Mouse (Mus musculus): ENCODE measurements at regions not wholly inside any gene's neighbourhood (a gene's known extent, or its start where the extent isn't known, plus 50 kb on each side); places are given as distances from the start of the nearest gene placed in this dataset.

DNA sequence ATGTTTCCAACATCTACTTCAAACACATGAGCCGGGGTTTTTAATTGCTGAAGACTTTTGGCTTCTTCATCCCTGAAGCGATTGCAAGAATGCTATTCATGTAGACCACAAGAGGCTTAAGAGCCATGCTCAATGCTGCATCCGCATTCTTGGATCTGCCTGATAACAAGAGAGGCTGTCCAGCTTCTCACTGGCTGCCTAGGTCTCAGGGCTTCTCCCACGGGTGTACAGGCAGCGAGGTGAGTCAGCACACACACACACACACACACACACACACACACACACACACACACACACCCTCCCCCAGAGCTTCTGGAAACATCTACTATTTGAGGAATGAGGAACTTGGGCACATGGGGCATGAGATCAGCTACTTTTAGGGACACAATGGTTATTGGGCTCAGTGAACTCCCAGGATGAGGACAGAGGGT lies 261.1 kb downstream of the Tgfb2 start:
- DNase-seq (ENCODE audit: low read depth, low spot score) = no peak

DNA sequence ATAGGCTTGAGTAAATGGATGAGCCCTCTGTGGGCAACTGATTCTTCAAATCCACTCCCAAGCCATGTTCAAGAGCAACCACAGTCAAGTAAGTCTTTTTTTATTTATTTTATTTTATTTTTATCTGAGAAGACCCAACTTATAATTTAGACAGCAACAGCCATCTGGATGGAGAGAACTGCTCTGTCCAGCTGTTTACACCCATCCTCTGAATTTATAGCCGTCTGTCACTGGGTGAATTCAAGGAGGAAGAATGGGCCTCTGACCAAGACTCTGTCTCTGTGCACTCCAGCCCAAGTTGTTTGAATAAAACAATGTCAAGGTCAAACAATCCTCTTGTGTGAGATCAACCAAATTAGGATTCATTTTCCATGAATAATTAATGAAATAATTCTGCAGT lies 263.6 kb downstream of the Tgfb2 start:
- no peak for DNase-seq (ENCODE audit: low read depth, low spot score)

- DNase-seq (ENCODE audit: low read depth, low spot score) = no peak
These were observed 270.3 kb downstream of the Tgfb2 start for GRCm38 (mm10) chr1:186435336-186435972.

DNA sequence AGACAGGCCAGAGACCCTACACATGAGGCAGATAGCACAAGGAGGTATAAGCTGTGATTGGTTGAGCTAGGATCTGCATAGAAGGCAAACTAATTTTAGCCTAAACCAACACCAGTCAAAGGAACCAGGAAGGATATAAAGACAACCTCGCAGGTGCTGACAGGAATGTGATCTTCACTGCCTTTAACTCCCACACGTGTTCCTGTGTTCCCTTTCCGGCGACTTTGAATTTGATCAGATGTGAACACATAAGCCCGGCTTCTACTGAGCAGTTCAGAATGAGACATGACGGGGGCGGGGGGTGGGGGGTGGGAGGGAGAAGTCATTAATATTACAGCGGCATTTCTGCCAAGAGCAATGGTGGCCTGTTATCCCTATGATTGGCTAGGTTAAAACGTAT lies 271.0 kb downstream of the Tgfb2 start:
- no peak for DNase-seq (ENCODE audit: low read depth, low spot score)

DNA sequence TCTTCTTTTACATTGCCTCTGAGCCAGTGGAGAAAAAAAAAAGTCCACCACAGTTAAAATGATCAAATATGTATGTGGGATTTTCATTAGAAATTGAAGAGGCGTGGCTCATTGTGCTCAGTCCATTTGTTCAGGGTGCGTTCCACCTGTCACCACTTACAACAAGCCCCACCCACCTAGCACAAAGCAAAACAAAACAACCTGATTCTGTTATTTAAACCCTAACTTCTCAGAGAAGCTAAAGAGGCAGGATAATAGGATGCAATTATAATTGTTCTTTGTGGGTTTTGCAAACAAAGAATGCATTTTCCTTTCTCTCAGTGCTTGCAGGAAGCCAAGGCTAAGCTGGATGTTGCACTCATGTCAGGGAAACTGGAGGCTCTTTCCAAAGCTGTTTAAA lies 271.8 kb downstream of the Tgfb2 start:
- no peak for DNase-seq (ENCODE audit: low read depth, low spot score)

DNA sequence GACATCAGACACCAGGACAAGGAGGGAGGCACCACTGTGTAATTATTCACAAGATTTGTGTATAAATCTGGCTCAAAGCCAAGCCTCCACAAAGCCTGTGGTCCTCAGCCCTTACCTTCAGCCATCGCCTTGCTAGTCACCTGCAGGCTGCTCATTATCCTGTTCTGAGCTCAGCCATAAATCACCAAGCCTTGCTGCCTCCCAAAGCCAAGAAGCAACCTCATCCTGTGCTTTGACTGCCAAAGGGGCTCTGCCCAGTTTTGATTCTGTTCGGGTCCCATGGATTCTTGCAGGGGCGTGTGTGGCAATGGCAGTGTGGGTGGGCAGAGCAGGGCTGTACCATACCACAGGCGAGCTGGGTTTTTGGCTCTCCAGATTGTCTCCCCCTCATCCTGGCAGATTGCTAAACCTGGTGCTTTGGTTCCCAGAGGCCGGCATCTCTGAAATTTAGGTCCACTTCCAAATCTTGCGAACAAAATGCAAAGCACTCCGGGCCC lies 272.6 kb downstream of the Tgfb2 start:
- no peak for DNase-seq (ENCODE audit: low read depth, low spot score)

DNA sequence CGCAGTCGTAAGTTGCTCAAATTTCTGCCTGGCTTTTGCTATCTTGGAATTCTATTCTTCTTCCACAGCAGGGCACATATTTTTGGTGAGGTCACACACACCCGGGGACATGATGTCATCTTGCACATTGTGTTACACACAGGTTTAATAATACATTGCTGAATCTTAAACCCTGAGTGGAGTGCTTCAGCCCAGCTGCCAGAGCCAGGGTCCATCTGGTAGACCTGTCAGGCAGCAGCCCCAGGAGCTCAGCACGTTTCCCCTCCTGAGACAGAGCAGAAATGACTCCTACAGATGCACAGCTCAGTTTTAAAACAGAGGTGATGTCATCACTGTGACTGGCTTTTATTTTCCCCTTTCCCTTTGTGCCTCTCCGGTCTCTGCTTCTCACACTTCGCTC lies 280.4 kb downstream of the Tgfb2 start:
- no peak for DNase-seq (ENCODE audit: low read depth, low spot score)

- DNase-seq (ENCODE audit: low read depth, low spot score) = no peak
These were observed 281.7 kb downstream of the Tgfb2 start for GRCm38 (mm10) chr1:186424084-186424483.

DNA sequence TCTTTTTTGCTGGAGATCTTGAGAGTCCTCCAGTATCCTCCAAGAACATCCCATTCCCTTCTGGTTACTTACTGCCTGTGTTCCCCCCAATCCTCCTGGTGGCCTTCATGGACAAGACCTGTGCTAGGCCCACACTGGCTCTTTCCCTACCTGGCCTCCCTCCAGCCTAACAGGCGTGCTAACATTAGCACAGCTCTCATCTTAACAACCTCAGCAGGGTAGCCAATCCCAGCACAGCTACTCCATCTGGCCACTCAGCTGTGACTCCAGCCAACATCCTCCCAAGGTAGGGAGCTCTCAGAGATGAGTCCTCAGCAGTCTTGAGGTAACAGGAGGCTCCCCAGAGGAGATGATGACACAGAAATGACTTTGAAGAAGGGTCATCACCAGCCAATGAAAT lies 288.7 kb downstream of the Tgfb2 start:
- no peak for DNase-seq (ENCODE audit: low read depth, low spot score)

- DNase-seq (ENCODE audit: low read depth, low spot score) = no peak
These were observed 290.5 kb downstream of the Tgfb2 start for GRCm38 (mm10) chr1:186415321-186415720.

DNA sequence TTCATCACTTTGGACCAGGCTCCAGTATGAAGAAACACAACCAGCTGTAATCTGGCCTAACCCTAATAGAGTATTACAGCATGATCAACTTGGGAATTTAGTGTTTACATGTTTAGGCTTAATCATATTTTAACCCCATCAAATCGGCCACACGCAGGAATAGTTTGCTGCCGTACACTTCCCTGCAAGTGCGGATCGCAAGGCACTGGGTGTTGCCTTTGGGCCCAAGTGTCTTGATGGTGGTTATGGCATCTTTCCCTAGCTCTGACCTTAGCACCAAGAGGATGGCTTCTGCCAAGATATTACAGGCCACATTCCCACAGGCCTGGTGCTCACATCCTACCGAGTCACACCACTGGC lies 291.9 kb downstream of the Tgfb2 start:
- DNase-seq (ENCODE audit: low read depth, low spot score) = no peak

GRCm38 (mm10) chr1:186413064-186413885 lies 292.5 kb downstream of the Tgfb2 start:
- no peak for DNase-seq (ENCODE audit: low read depth, low spot score)

GRCm38 (mm10) chr1:186412296-186412695 lies 293.5 kb downstream of the Tgfb2 start:
- DNase-seq (ENCODE audit: low read depth, low spot score) = no peak

DNA sequence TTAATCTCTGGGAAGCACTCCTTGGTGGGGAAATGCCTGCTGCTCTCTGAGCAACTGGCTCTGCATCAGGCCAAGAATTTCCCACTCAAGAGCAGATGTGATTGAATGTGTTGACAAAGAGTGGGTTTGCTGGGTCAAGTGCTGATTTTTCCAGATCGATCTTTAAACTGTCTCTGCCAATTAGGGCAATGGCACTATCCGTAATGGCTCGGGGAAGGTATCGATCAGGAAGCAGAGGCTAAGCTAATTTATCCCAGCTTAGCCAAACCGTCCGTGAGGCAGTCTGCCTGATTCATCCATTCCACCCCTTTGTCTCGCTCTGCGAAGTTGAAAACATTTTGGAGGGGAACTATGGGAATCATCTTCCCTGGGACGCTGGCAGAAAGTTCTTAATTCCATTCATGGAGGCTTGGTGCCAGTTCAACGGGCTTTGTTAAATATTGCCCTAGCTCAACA lies 291.9 kb upstream of the Lyplal1 start:
- no peak for DNase-seq (ENCODE audit: low read depth, low spot score)

- DNase-seq (ENCODE audit: low read depth, low spot score) = no peak
These were observed 290.5 kb upstream of the Lyplal1 start for GRCm38 (mm10) chr1:186407656-186408055.

GRCm38 (mm10) chr1:186405693-186406092 lies 288.6 kb upstream of the Lyplal1 start:
- no peak for DNase-seq (ENCODE audit: low read depth, low spot score)

- DNase-seq (ENCODE audit: low read depth, low spot score) = no peak
These were observed 282.7 kb upstream of the Lyplal1 start for GRCm38 (mm10) chr1:186399762-186400161.

DNA sequence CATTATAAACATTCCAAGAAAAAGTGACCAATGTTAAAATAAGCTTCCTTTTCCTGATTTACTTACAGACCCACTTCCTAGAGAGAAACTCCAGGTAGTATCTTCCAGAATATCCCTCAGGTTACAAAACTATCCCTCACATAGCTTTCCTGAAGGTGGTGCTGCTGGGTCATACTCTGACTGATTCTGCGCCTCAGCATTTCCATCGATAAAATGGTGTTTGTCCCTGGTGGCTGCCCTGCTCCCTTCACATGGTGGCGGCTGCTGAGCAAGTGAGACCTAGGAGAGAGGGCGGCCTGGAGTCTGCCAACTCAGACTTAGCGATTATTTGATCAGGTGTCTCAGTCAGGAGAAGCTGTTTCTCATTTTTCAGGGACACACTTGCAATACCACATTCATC lies 275.9 kb upstream of the Lyplal1 start:
- DNase-seq (ENCODE audit: low read depth, low spot score) = no peak

GRCm38 (mm10) chr1:186384440-186384839 lies 267.3 kb upstream of the Lyplal1 start:
- DNase-seq (ENCODE audit: low read depth, low spot score) = no peak

DNA sequence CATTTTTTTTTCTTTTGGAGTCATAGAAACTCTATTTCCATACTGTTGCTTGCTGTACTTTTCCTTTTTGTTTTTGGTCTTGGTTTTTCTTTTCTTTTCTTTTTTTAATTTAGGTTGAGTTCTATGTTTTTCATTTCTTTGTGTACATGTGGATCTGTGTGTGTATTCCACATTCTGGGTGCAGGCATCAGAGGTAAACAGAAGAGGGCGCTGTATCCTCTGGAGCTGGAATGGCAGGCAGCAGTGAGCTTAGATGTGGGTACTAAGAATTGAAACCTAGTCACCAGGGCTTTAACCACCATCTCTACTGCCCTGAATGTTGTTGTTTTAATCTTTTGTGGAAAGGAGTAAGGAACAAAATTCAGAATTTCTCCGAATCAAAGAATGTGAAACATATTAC lies 266.3 kb upstream of the Lyplal1 start:
- DNase-seq (ENCODE audit: low read depth, low spot score) = no peak

DNA sequence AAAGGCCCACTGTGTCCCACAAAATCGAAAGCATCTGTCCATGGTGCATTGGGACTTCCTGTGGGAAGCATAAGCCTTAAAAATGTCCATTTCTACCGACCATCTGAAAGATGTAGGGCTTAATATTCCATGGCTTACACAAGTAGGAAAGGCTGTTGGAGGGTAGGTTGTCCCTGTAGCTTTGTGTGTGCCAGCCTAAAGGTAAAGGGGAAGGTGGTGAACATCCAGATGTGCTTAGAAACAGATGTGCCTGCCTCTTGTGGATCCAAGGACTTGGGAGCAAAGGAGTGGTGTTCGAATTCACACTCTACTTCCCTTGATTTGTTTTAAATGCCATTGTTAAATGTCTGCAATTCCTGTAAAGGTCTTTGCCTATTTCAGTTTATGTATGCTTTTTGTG lies 265.9 kb upstream of the Lyplal1 start:
- no peak for DNase-seq (ENCODE audit: low read depth, low spot score)

DNA sequence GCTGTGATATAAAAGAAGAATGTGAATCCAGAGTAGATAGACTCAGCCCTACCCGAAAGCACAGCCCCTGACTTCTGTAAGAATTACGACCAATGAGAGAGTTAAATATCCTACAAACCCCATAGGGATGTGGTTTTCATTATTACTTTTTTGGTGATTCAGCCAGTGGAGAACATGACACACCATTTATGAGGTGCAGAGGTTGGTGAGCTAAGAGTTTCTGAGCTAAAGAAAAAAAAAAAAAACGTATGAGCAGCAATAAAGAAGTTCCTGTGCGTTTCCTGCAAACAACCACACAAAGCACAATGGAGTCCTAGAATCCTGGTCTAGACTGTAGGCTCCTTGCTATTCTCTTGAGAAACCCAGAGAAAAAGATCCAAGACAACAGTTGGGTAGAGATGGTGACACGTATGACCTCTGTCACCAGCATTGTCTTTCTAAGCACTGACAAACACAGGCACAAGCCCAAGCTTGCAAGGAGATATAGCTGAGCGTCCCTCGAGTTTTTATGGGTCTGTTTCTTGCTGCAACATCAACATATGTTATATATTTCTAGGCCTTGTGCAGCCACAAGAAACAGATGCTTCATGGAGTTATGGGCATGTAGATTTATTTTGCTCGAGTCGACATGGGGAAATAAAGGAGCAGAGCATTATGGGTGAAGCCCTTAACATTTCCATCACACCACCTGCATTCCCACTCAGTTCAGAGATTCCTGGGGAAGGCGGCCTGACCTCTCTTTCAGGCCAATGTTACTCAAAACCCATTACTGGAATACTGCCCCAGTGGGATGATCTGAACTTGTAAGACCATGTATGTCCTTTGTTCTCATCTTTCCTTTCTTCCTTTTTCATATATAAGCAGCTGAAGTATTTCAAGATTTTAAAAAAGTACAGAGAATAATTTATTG lies 263.1 kb upstream of the Lyplal1 start:
- DNase-seq (ENCODE audit: low read depth, low spot score) = no peak

Measured in embryo, embryonic 11.5 days (tissue).